Mouse (Mus musculus): ENCODE measurements at regions not wholly inside any gene's neighbourhood (a gene's known extent, or its start where the extent isn't known, plus 50 kb on each side); places are given as distances from the start of the nearest gene placed in this dataset.
"Not testable (repeated sequence)": the region's sequence is repeated elsewhere in the genome, so short reads cannot be mapped to it uniquely, and the experiment has no call there.

DNA sequence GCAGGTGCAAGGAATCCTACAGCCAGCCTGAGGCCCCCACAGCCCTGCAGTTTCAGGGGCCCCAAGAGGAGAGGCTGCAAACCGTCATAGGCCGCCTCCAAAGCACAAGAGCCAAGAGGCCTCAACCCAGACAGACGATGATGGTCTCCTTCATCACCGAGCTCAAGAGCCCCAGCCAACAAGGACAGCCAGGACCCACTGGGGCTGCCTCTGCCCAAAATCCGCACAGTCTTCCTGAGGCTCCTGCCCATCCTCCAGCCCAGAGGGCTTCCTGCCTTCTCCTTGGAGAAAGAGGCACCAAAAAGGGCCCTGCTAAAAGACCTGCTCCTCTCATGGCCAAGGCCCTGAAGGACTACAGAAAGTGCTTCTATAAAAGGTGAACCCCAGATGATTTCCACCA, 112.3 kb downstream of the Nus1 start:
- H3K9me3 ChIP-seq (ENCODE audit: control insufficient read depth, low read length); H3K9ac ChIP-seq (ENCODE audit: low read length); H3K27me3 ChIP-seq (ENCODE audit: control insufficient read depth, insufficient read depth, low read length); ATAC-seq (ENCODE audit: insufficient read depth, low FRiP score, low TSS enrichment); H3K4me3 ChIP-seq (ENCODE audit: low read depth, low read length); H3K4me2 ChIP-seq (ENCODE audit: low read depth); H3K27ac ChIP-seq (ENCODE audit: low read depth, low read length); H3K36me3 ChIP-seq (ENCODE audit: control insufficient read depth, insufficient read depth, low read length); DNase-seq (ENCODE audit: low spot score); H3K4me1 ChIP-seq (ENCODE audit: control insufficient read depth, insufficient read depth, low read length): not testable (repeated sequence)
- WGBS: 94% methylated on average over 2 of the region's 5 CpGs

DNA sequence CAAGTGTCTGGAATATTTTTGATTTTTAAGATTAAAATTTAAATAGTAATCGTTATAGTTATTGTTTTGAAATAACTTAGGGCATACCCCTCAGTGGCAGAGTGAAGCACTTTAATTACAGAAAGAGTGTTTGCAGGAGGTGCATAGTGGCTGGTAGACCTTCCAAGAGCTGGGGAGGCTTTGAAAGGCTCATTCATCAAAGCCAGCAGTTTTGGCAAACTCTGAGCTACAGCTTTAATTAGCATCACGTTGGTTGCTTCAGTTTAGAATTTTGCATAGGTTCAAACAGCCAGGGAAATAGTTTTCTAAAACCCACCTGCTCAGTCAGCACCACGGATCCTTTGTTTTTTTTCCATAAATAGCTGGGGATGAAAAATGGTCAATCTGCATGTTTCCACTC, 113.5 kb downstream of the Nus1 start:
- H3K9ac ChIP-seq (ENCODE audit: low read length): no peak overlapping the region
- no peaks in the 10 kb centered on the region for H3K27me3 ChIP-seq (ENCODE audit: control insufficient read depth, insufficient read depth, low read length)
- DNase-seq (ENCODE audit: low spot score) (no peak), ATAC-seq (ENCODE audit: insufficient read depth, low FRiP score, low TSS enrichment) (no peak)
- no peak overlapping the region for H3K4me3 ChIP-seq (ENCODE audit: low read depth, low read length)
- H3K9me3 ChIP-seq (ENCODE audit: control insufficient read depth, low read length): no peaks in the 10 kb centered on the region
- no peak overlapping the region for H3K27ac ChIP-seq (ENCODE audit: low read depth, low read length)
- H3K4me1 ChIP-seq (ENCODE audit: control insufficient read depth, insufficient read depth, low read length): no peaks in the 10 kb centered on the region
- no peak overlapping the region for H3K4me2 ChIP-seq (ENCODE audit: low read depth)
- H3K36me3 ChIP-seq (ENCODE audit: control insufficient read depth, insufficient read depth, low read length): no peaks in the 10 kb centered on the region
- 63% methylated on average over 3 of the region's 3 CpGs for WGBS

DNA sequence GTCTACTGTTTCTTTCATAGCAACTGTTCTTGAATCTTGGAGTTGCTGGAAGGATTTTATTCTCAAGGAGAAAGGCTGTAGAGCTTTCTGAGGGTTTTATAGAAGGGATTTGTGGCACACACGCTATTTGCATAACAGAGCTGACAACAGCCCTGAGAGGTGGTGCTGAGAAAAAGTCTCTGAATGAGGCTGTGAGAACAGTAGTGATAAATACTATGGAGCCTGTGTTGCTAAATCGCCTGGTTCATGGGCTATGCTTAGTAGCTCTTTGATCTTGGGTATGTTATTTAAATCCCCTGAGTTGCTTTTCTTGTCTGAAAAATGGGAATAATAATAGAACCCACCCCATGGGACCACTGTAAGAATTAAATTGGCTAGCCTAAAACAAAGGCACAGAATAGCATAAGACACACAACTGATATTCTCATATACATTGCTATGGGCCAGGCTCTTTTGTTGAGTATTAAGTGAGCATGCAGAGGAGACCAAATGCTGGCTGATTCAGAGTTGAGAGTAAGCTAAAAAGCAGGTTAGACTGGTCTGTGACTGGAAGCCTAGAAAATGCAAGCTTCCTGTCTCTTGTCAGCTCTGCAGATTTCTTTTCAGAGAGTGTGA, 116.0 kb downstream of the Nus1 start:
- Histone ChIP-seq H3K27ac (ENCODE audit: low read depth, low read length) (no peak overlapping the region), H3K4me2 (ENCODE audit: low read depth) (no peak overlapping the region), H3K4me1 (ENCODE audit: control insufficient read depth, insufficient read depth, low read length) (no peaks in the 10 kb centered on the region), H3K9me3 (ENCODE audit: control insufficient read depth, low read length) (no peaks in the 10 kb centered on the region), H3K9ac (ENCODE audit: low read length) (no peak overlapping the region), H3K4me3 (ENCODE audit: low read depth, low read length) (no peak overlapping the region), H3K27me3 (ENCODE audit: control insufficient read depth, insufficient read depth, low read length) (no peaks in the 10 kb centered on the region), H3K36me3 (ENCODE audit: control insufficient read depth, insufficient read depth, low read length) (no peaks in the 10 kb centered on the region)
- DNase-seq (ENCODE audit: low spot score) (no peak), ATAC-seq (ENCODE audit: insufficient read depth, low FRiP score, low TSS enrichment) (no peak)
- WGBS: 24% methylated on average over 2 of the region's 2 CpGs

DNA sequence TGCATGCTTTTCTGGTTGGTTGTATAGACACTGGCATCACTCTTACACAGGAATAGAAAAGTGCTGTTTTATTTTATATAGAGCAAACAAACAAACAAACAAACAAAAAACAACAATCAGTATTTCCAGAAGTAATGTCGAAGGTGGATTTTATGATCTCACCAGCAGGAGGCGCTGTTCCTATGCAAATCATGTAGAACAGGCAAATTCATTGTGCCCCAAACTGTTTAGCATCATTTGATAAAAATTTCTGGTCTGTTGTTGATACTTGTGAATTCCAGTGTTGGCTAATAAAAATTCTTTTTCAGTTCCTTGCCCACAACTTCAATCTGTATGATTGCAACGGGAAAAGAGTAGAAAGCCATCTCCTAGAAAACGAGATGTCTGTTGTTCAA, 116.5 kb downstream of the Nus1 start:
- H3K4me3 ChIP-seq (ENCODE audit: low read depth, low read length): no peak overlapping the region
- H3K36me3 ChIP-seq (ENCODE audit: control insufficient read depth, insufficient read depth, low read length): no peaks in the 10 kb centered on the region
- no peaks in the 10 kb centered on the region for H3K9me3 ChIP-seq (ENCODE audit: control insufficient read depth, low read length)
- WGBS: 56% methylated on average over 4 of the region's 4 CpGs
- H3K4me2 ChIP-seq (ENCODE audit: low read depth): no peak overlapping the region
- H3K27ac ChIP-seq (ENCODE audit: low read depth, low read length): no peak overlapping the region
- ATAC-seq (ENCODE audit: insufficient read depth, low FRiP score, low TSS enrichment) (0 out of 2 replicates have a peak, but pooled peaks have one; percentile 28), DNase-seq (ENCODE audit: low spot score) (peak; percentile 36)
- no peaks in the 10 kb centered on the region for H3K27me3 ChIP-seq (ENCODE audit: control insufficient read depth, insufficient read depth, low read length)
- no peaks in the 10 kb centered on the region for H3K4me1 ChIP-seq (ENCODE audit: control insufficient read depth, insufficient read depth, low read length)
- H3K9ac ChIP-seq (ENCODE audit: low read length): no peak overlapping the region

DNA sequence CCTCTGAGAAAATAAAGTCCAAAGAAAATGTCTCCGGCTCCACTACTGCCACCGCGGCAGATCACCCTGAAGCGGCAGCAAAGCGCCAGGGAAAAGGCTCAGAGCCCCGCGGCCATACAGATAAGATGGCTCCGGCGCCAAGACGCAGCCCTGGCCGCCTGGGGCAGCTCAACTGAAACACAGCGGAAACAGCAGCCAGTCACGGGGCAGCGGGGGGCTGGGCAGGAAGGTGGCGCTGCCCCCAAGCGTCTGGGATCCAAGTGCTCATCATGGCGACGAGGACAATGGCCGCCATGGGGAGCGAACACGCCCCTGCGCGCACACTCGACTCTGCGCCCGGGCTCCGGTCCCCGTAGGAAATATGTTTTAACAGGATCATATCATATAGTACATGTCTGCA, 128.2 kb downstream of the Nus1 start:
- WGBS: 90% methylated on average over 28 of the region's 28 CpGs
- ATAC-seq (ENCODE audit: insufficient read depth, low FRiP score, low TSS enrichment): no peak
- DNase-seq (ENCODE audit: low spot score): no peak
- no peak overlapping the region for H3K4me3 ChIP-seq (ENCODE audit: low read depth, low read length)
- H3K27me3 ChIP-seq (ENCODE audit: control insufficient read depth, insufficient read depth, low read length): no peaks in the 10 kb centered on the region
- no peaks in the 10 kb centered on the region for H3K36me3 ChIP-seq (ENCODE audit: control insufficient read depth, insufficient read depth, low read length)
- H3K27ac ChIP-seq (ENCODE audit: low read depth, low read length): no peak overlapping the region
- no peaks in the 10 kb centered on the region for H3K4me1 ChIP-seq (ENCODE audit: control insufficient read depth, insufficient read depth, low read length)
- H3K4me2 ChIP-seq (ENCODE audit: low read depth): no peak overlapping the region
- H3K9me3 ChIP-seq (ENCODE audit: control insufficient read depth, low read length): no peaks in the 10 kb centered on the region
- no peak overlapping the region for H3K9ac ChIP-seq (ENCODE audit: low read length)

DNA sequence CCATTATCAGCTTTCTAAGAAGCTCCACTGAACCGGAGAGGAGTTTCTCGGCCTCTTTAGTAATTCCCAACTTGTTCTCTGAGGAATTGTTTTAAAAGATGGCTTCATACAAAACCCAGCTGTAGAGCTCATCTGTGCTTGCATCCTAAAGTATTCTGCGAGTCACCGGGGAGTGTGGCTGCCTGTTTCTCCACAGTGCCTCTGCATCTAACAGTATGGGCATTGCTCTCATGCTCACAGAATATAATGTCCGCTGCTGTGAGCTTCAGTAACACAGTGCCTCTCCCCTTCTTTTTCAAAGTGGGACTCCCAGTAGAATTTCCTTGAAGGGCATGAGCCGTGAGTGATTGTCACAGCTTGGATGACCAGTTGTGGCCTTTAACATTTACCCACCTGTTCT, 113.0 kb upstream of the Slc35f1 start:
- no peak for ATAC-seq (ENCODE audit: insufficient read depth, low FRiP score, low TSS enrichment)
- no peaks in the 10 kb centered on the region for H3K4me1 ChIP-seq (ENCODE audit: control insufficient read depth, insufficient read depth, low read length)
- H3K4me2 ChIP-seq (ENCODE audit: low read depth): no peak overlapping the region
- no peak overlapping the region for H3K27ac ChIP-seq (ENCODE audit: low read depth, low read length)
- no peak overlapping the region for H3K9ac ChIP-seq (ENCODE audit: low read length)
- 71% methylated on average over 6 of the region's 6 CpGs for whole genome bisulfite sequencing
- H3K4me3 ChIP-seq (ENCODE audit: low read depth, low read length): no peak overlapping the region
- H3K9me3 ChIP-seq (ENCODE audit: control insufficient read depth, low read length): no peaks in the 10 kb centered on the region
- no peaks in the 10 kb centered on the region for H3K36me3 ChIP-seq (ENCODE audit: control insufficient read depth, insufficient read depth, low read length)
- H3K27me3 ChIP-seq (ENCODE audit: control insufficient read depth, insufficient read depth, low read length): no peaks in the 10 kb centered on the region
- DNase-seq (ENCODE audit: low spot score): no peak

DNA sequence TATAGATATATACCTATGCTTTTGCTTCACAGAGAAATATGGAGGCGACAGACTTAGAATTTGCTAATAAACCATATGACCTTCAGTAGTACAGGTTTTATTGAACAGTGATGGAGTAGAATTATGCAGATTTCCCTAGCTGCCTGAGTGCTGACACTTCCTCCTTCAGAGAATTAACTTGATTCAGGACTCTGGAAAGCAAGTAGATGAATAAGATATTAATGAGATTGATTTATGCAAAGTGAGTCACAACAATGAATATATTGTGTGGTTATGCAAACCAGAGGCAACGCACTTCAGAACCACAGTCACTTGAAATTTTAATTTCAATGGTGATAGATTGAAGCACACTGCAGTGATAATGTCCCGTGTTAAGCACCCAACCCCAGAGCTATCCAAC, 112.5 kb upstream of the Slc35f1 start:
- WGBS: 72% methylated on average over 3 of the region's 3 CpGs
- no peaks in the 10 kb centered on the region for H3K27me3 ChIP-seq (ENCODE audit: control insufficient read depth, insufficient read depth, low read length)

DNA sequence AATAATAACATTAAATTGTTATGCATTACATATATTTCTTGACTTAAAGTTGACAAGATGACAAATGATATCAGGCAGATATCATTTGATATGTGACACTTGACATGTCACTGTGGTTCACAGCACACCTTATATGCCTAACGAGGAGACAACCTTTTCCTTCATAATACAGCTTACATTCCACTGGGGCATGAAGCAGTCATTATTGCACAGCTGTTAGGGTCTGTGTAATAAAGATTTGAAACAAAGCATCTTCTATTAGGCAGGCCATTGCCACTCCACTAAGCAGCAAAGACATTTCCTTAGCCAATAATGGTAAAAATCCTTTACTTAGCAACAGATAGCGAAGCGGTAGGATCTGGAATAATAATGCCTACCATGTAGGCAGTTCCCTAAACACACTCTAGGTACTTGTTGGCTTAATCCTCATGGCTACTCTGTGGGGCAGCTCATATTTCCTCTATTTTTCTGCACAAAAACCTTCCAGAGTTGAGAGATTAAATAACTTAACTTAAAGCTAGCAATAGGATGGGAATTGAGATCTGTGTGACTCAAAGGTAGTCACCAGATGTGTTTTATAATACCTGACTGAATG, 112.0 kb upstream of the Slc35f1 start:
- DNase-seq (ENCODE audit: low spot score) (no peak), ATAC-seq (ENCODE audit: insufficient read depth, low FRiP score, low TSS enrichment) (0 out of 2 replicates have a peak, but pooled peaks have one; percentile 27)
- WGBS: 74% methylated on average over 3 of the region's 3 CpGs
- Histone ChIP-seq H3K9ac (ENCODE audit: low read length) (no peak overlapping the region), H3K27ac (ENCODE audit: low read depth, low read length) (no peak overlapping the region), H3K4me3 (ENCODE audit: low read depth, low read length) (no peak overlapping the region), H3K4me2 (ENCODE audit: low read depth) (no peak overlapping the region), H3K4me1 (ENCODE audit: control insufficient read depth, insufficient read depth, low read length) (no peaks in the 10 kb centered on the region), H3K9me3 (ENCODE audit: control insufficient read depth, low read length) (no peaks in the 10 kb centered on the region), H3K36me3 (ENCODE audit: control insufficient read depth, insufficient read depth, low read length) (no peaks in the 10 kb centered on the region), H3K27me3 (ENCODE audit: control insufficient read depth, insufficient read depth, low read length) (no peaks in the 10 kb centered on the region)

More for the DNA sequence above, 112.5 kb upstream of the Slc35f1 start:
- no peak overlapping the region for H3K27ac ChIP-seq (ENCODE audit: low read depth, low read length)
- no peak overlapping the region for H3K4me2 ChIP-seq (ENCODE audit: low read depth)
- no peaks in the 10 kb centered on the region for H3K36me3 ChIP-seq (ENCODE audit: control insufficient read depth, insufficient read depth, low read length)
- ATAC-seq (ENCODE audit: insufficient read depth, low FRiP score, low TSS enrichment) (no peak), DNase-seq (ENCODE audit: low spot score) (no peak)
- H3K4me1 ChIP-seq (ENCODE audit: control insufficient read depth, insufficient read depth, low read length): no peaks in the 10 kb centered on the region
- no peak overlapping the region for H3K4me3 ChIP-seq (ENCODE audit: low read depth, low read length)
- no peaks in the 10 kb centered on the region for H3K9me3 ChIP-seq (ENCODE audit: control insufficient read depth, low read length)
- no peak overlapping the region for H3K9ac ChIP-seq (ENCODE audit: low read length)

DNA sequence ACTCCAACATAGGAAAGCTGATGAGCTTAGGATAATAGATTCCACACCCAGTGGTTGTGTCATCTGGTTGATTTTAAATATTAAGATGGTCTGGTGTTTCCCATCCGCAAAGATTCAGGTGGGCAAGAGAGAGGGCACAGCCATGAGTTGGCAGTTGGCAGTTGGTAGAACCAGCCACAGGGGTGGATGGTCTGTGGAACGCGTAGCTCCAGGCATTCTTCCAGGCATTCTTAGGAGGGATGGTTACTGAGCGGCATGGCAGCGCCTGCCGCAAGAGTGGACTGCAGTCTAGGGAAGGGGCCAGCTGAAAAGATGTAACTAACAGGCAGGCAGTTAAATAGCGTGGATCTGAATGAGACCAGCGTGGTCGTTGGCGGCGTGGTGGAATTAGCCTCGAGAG, 96.6 kb upstream of the Slc35f1 start:
- 97% methylated on average over 12 of the region's 12 CpGs for WGBS
- no peak for DNase-seq (ENCODE audit: low spot score)
- H3K9ac ChIP-seq (ENCODE audit: low read length): no peak overlapping the region

More for the DNA sequence above, 96.6 kb upstream of the Slc35f1 start:
- Histone ChIP-seq H3K27me3 (ENCODE audit: control insufficient read depth, insufficient read depth, low read length) (no peaks in the 10 kb centered on the region), H3K9me3 (ENCODE audit: control insufficient read depth, low read length) (no peaks in the 10 kb centered on the region), H3K4me1 (ENCODE audit: control insufficient read depth, insufficient read depth, low read length) (no peaks in the 10 kb centered on the region), H3K4me2 (ENCODE audit: low read depth) (no peak overlapping the region), H3K4me3 (ENCODE audit: low read depth, low read length) (no peak overlapping the region), H3K36me3 (ENCODE audit: control insufficient read depth, insufficient read depth, low read length) (no peaks in the 10 kb centered on the region), H3K27ac (ENCODE audit: low read depth, low read length) (no peak overlapping the region)
- ATAC-seq (ENCODE audit: insufficient read depth, low FRiP score, low TSS enrichment): no peak
